Mouse (Mus musculus) neural tube, postnatal 0 days (tissue): Measurements from ENCODE around the gene Olfr1046. TPM values are rescaled to one million over a fixed set of nuclear protein-coding genes. Genes with fewer than 3 reads are reported as not detected.

Experiments used
- polyA plus RNA-seq: library from polyadenylated mRNA; unstranded; fragments of >200 nt; fragmentation: Nextera tagmentation; extraction: Ambion mirVana; gene quantifications from 2 replicates; pipeline ENCODE4 v1.2.1, GENCODE M21; 2015

Gene Olfr1046
- polyA plus RNA-seq: not detected in 2 replicates

DNA sequence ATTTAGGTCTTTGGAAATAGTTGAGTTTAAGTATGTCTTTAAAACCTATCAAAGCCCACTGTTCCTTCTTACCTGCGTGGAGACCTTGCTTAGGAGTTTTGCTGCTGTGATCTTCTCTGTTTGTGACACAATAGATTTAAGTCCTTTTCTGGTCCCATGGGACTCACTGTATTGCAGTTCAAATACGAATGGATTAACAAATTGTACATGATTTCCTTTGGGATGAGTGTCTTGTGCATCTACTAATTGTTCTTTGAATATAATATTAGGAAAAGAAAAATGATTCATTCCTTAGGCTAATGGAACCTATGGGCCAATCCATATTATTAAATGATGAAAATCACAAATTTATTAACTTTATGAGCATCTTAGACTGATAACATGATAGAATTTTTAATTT is at the start of gene Olfr1046:
TSS of gene Olfr1046 (minus strand) at position 101 of the 400 bp plus-strand sequence.

DNA sequence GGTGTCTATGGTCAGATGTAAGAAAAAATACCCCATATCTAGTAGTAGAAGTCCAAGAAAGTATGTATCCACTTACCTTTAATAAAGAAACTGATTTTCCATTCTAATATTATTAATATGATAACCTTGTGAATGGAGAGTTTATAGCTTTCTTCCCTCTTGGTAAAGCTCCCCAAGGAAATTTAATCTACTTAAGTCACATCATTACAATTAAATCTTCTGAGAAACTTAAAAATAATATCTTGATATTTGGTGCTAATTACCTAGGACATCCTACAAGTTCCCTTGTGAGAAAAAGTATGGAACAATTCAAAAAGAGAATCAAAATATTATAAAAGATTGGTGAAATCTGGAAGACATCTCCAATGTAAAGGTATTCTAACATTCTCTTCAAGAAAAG is 39.1 kb upstream of the Olfr1046 start, which contains the start of gene Olfr1049:
TSS of gene Olfr1049 (minus strand) at position 101 of the 400 bp plus-strand sequence.

DNA sequence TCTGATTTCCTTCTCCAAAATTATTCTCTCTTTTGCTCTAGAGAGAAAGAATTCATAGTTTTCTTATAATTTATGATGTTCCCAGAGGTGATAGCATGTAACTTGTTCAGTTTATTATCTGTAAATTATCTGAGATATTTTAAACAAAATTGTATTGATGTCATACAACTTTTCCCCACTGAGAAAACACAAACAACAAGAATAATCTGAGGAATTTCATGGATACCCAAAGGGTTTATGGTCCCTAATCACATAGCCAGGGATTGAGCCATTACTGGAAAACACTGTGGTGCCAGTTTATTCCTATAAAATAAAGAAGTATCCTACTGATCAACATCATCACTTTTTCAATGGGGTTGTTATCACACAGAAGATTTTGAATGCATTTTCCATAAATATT is 21.1 kb upstream of the Olfr1046 start, which contains the start of gene Olfr1048:
TSS of gene Olfr1048 (minus strand) at position 101 of the 400 bp plus-strand sequence.

DNA sequence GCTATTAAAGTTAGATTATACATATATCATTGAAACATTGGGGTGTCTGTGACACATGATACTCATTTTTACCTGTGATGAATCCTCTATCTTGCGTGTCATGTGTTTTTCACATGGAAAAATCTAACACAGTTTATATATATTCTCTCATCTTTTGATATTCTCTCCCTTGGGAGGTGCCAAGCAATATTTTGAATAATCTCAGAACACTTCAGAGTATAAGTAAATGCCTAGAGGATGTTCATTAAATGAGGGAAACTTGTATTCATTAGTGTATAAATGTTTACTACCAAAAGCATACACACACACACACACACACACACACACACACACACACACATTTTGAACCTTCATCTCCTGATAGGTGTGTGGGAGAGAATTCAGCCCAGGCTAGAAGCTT is 12.2 kb upstream of the Olfr1046 start, which contains the start of gene Olfr1047:
TSS of gene Olfr1047 (minus strand) at position 101 of the 400 bp plus-strand sequence.

DNA sequence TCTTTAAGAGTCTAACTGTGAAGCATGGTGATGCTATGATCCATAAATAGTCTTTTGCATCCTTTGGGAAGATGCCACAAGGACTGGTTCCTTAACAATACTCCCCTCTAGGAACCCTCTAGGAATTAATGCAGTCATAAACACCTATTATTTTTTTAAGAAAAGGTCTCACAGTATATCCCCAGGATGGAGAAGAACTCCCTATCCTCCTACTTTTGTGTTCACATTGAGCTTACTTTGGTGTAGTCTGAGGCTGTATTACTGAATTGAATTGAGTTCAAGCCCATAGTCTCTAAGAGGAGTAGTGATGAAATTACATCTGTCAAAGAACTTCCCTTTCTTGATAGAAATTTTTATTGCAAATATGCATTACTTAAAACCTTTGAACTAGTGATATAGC is 16.2 kb downstream of the Olfr1046 start, which contains the start of gene Olfr1045:
TSS of gene Olfr1045 (minus strand) at position 101 of the 400 bp plus-strand sequence.

DNA sequence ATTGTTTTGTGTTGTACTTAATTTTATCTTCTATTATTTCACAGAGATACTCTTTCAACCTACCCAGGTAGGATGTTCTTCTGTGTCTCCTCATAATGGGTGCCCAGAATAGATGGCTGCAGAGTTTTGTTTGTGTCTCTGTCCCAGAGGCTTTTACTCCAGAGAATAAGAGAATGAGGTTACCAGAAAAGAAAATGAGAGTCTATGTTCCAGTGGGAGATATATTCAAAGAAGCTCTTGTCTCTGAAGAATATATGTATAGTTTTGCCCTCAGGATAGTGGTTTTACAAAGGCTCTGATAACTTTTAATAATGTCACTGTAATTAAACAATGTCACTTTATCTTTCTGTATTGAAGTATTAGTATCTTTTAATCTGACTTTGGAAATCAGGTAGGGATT is 33.5 kb downstream of the Olfr1046 start, which contains the start of gene Olfr52:
TSS of gene Olfr52 (minus strand) at position 101 of the 400 bp plus-strand sequence.

DNA sequence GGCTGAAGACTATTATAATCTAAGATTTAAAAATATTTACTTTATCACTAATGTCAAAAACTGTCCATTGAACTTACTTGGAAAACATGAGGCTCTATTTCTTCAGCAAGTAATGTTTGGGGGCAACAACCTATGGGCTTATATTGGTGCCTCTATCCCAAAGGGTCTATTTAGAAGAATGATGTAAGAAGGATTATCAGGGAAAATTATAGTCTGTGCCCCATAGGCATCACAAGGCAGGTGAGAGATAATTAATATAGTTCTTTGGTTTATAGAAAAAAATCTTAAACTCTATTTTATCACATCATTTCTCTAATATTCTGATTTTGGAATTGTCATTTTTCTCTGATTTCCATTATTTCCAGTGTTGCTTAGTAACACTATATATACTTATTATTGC is 41.4 kb downstream of the Olfr1046 start, which contains the start of gene Olfr1044:
TSS of gene Olfr1044 (minus strand) at position 101 of the 400 bp plus-strand sequence.

DNA sequence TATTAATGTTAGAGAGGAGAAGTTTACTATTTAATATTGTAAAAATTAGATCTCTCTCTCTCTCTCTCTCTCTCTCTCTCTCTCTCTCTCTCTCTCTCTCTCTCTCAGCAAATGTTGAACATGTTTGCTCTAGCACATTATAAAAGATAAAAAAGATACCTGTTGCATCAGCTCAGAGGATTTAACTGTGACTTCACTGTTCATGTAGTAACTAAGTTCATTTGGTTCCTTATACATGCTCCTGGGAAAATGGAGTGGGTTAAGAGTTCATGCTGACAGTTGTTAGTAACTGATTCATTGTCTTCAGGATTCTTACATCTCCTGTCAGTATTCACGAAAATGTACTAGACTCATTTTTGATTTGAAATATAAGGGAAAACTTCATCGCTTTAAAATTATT is 51.7 kb downstream of the Olfr1046 start, which contains the start of gene Olfr1043:
TSS of gene Olfr1043 (minus strand) at position 101 of the 400 bp plus-strand sequence.

Other genes starting within 250 kb of the Olfr1046 start
- not detected in 2 replicates for gene Olfr1029, start 245.4 kb downstream of the Olfr1046 start, polyA plus RNA-seq
- not detected in 2 replicates for gene Olfr1030, start 240.0 kb downstream of the Olfr1046 start, polyA plus RNA-seq
- not detected in 2 replicates for gene Olfr1031, start 229.0 kb downstream of the Olfr1046 start, polyA plus RNA-seq
- not detected in 2 replicates for gene Olfr1032, start 213.8 kb downstream of the Olfr1046 start, polyA plus RNA-seq
- 1.1 and 1.4 TPM in 2 replicates for gene Olfr1033, start 198.7 kb downstream of the Olfr1046 start, polyA plus RNA-seq
- not detected in 2 replicates for gene Olfr1034, start 173.5 kb downstream of the Olfr1046 start, polyA plus RNA-seq
- gene Olfr1036, start 145.3 kb downstream of the Olfr1046 start, polyA plus RNA-seq: not detected in 2 replicates
- gene Olfr1037, start 131.9 kb downstream of the Olfr1046 start, polyA plus RNA-seq: not detected in 2 replicates
- gene Olfr1039, start 83.4 kb downstream of the Olfr1046 start, polyA plus RNA-seq: not detected in 2 replicates
- gene Olfr1040, start 72.6 kb downstream of the Olfr1046 start, polyA plus RNA-seq: not detected in 2 replicates
- not detected in 2 replicates for gene Olfr1042, start 57.5 kb downstream of the Olfr1046 start, polyA plus RNA-seq
- gene Olfr1043, start 51.8 kb downstream of the Olfr1046 start, polyA plus RNA-seq: not detected in 2 replicates
- not detected in 2 replicates for gene Olfr1044, start 41.5 kb downstream of the Olfr1046 start, polyA plus RNA-seq
- gene Olfr52, start 33.6 kb downstream of the Olfr1046 start, polyA plus RNA-seq: not detected in 2 replicates
- not detected in 2 replicates for gene Olfr1045, start 16.3 kb downstream of the Olfr1046 start, polyA plus RNA-seq
- gene Olfr1047, start 12.1 kb upstream of the Olfr1046 start, polyA plus RNA-seq: not detected in 2 replicates
- gene Olfr1048, start 21.0 kb upstream of the Olfr1046 start, polyA plus RNA-seq: not detected in 2 replicates
- not detected in 2 replicates for gene Olfr1049, start 39.0 kb upstream of the Olfr1046 start, polyA plus RNA-seq
- gene Olfr1051, start 59.8 kb upstream of the Olfr1046 start, polyA plus RNA-seq: not detected in 2 replicates
- not detected in 2 replicates for gene Olfr1052, start 73.1 kb upstream of the Olfr1046 start, polyA plus RNA-seq
- gene Olfr1053, start 96.0 kb upstream of the Olfr1046 start, polyA plus RNA-seq: not detected in 2 replicates
- gene Olfr1054, start 116.1 kb upstream of the Olfr1046 start, polyA plus RNA-seq: not detected in 2 replicates
- not detected in 2 replicates for gene Olfr1055, start 131.0 kb upstream of the Olfr1046 start, polyA plus RNA-seq
- gene Olfr1056, start 143.2 kb upstream of the Olfr1046 start, polyA plus RNA-seq: not detected in 2 replicates
- gene Olfr1057, start 159.1 kb upstream of the Olfr1046 start, polyA plus RNA-seq: not detected in 2 replicates
- gene Olfr1058, start 169.2 kb upstream of the Olfr1046 start, polyA plus RNA-seq: not detected in 2 replicates
- not detected in 2 replicates for gene Olfr1061, start 194.7 kb upstream of the Olfr1046 start, polyA plus RNA-seq
- gene Olfr1062, start 207.4 kb upstream of the Olfr1046 start, polyA plus RNA-seq: not detected in 2 replicates
- gene Olfr1065, start 231.3 kb upstream of the Olfr1046 start, polyA plus RNA-seq: not detected in 2 replicates
- gene Olfr1066, start 237.0 kb upstream of the Olfr1046 start, polyA plus RNA-seq: not detected in 2 replicates